Mouse (Mus musculus): ENCODE data around the gene St6galnac3.

DNA sequence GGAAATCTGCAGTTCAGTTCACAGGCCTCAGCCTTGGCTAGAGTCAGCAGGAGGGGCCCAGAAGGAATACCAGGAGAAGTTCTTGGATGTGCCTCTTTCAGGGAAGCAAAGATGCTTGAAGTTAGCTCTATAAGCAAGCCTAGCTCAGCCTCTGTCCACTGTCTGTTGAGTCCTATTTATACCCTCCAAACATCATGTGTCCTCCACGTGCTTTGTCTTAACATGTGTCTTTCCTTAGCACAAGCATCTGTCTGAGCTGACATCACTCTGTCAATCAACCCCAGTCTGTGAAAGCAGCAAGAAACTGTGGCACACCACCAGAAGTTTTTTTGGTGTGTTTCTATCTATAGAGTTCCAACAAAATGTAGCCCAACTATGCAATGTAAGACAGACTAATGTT is 26.5 kb upstream of the St6galnac3 start:
- TF ChIP-seq CTCF (IDR thresholded peaks at IDR 0.05; ENCODE audit: insufficient read depth, low read length), result no peak
- no peak for TF ChIP-seq POLR2A (IDR thresholded peaks at IDR 0.05; ENCODE audit: borderline replicate concordance, extremely low read depth, low read depth, low read length)

Data from lung, adult 2 months (tissue).